Mouse (Mus musculus): ENCODE results near the gene Lrrc25. TPM values are rescaled to one million over a fixed set of nuclear protein-coding genes. Genes with fewer than 3 reads are reported as not detected.

The Lrrc25 gene
- total and polyA plus RNA-seq, 2 experiments = 1.4 to 7.0 TPM

GRCm38 (mm10) chr8:70660273-70660725 is 44.3 kb downstream of the Lrrc25 start, which contains the start of gene Pgpep1:
TSS of gene Pgpep1 (minus strand) at chr8:70660388.
- H3K36me3 ChIP-seq (ENCODE audit: control insufficient read depth, insufficient read depth, low read length) = peaks cover 10% of the 10 kb centered on the region
- peaks cover 15% of the 10 kb centered on the region for H3K4me1 ChIP-seq (ENCODE audit: control insufficient read depth, insufficient read depth, low read length)
- 6% methylated on average over 14 of the region's 14 CpGs for WGBS
- no peaks in the 10 kb centered on the region for H3K27me3 ChIP-seq (ENCODE audit: control insufficient read depth, insufficient read depth, low read length)
- peaks cover 9% of the 10 kb centered on the region; the same call in 1 of the 2 replicates for H3K79me2 ChIP-seq (ENCODE audit: control insufficient read depth, insufficient read depth, low read length)
- H3K4me3 ChIP-seq (ENCODE audit: insufficient read depth, low read depth, low read length) = peak within 1 kb of the TSS; percentile 90
- TF ChIP-seq POLR2A (IDR thresholded peaks at IDR 0.05; ENCODE audit: extremely low read depth, insufficient read depth, low read length) (no peak), CTCF (IDR thresholded peaks at IDR 0.05; ENCODE audit: low read depth, low read length) (no peak)
- peak within 1 kb of the TSS; percentile 95 for H3K9ac ChIP-seq (ENCODE audit: low read depth, low read length)
- peak; percentile 66 for DNase-seq (ENCODE audit: extremely low read depth, low read depth, low spot score)
- H3K27ac ChIP-seq (replicated peaks; ENCODE audit: insufficient read depth, low read depth, low read length) = peak within 1 kb of the TSS; percentile 82

- H3K9ac ChIP-seq (ENCODE audit: low read depth, low read length) = no peak overlapping the region
- DNase-seq (ENCODE audit: extremely low read depth, low read depth, low spot score) = no peak
- WGBS = 78% methylated on average over 4 of the region's 4 CpGs
These were observed 47.7 kb downstream of the Lrrc25 start for GRCm38 (mm10) chr8:70663691-70664090.

GRCm38 (mm10) chr8:70664631-70665030 is 48.7 kb downstream of the Lrrc25 start:
- 82% methylated on average over 3 of the region's 3 CpGs for WGBS
- Histone ChIP-seq H3K4me1 (ENCODE audit: control insufficient read depth, insufficient read depth, low read length) (peaks cover 13% of the 10 kb centered on the region), H3K4me3 (ENCODE audit: insufficient read depth, low read depth, low read length) (no peak overlapping the region), H3K36me3 (ENCODE audit: control insufficient read depth, insufficient read depth, low read length) (no peaks in the 10 kb centered on the region), H3K27ac (replicated peaks; ENCODE audit: insufficient read depth, low read depth, low read length) (no peak overlapping the region), H3K27me3 (ENCODE audit: control insufficient read depth, insufficient read depth, low read length) (no peaks in the 10 kb centered on the region), H3K79me2 (ENCODE audit: control insufficient read depth, insufficient read depth, low read length) (no peaks in the 10 kb centered on the region), H3K9ac (ENCODE audit: low read depth, low read length) (no peak overlapping the region)
- no peak for TF ChIP-seq POLR2A (IDR thresholded peaks at IDR 0.05; ENCODE audit: extremely low read depth, insufficient read depth, low read length)
- no peak for TF ChIP-seq CTCF (IDR thresholded peaks at IDR 0.05; ENCODE audit: low read depth, low read length)
- no peak for DNase-seq (ENCODE audit: extremely low read depth, low read depth, low spot score)

More at GRCm38 (mm10) chr8:70663691-70664090, 47.7 kb downstream of the Lrrc25 start:
- no peaks in the 10 kb centered on the region for H3K27me3 ChIP-seq (ENCODE audit: control insufficient read depth, insufficient read depth, low read length)
- H3K79me2 ChIP-seq (ENCODE audit: control insufficient read depth, insufficient read depth, low read length) = no peaks in the 10 kb centered on the region; the same call in 1 of the 2 replicates
- H3K4me1 ChIP-seq (ENCODE audit: control insufficient read depth, insufficient read depth, low read length) = peaks cover 14% of the 10 kb centered on the region
- H3K36me3 ChIP-seq (ENCODE audit: control insufficient read depth, insufficient read depth, low read length) = no peaks in the 10 kb centered on the region
- no peak overlapping the region for H3K4me3 ChIP-seq (ENCODE audit: insufficient read depth, low read depth, low read length)
- H3K27ac ChIP-seq (replicated peaks; ENCODE audit: insufficient read depth, low read depth, low read length) = no peak overlapping the region
- TF ChIP-seq POLR2A (IDR thresholded peaks at IDR 0.05; ENCODE audit: extremely low read depth, insufficient read depth, low read length) = no peak
- TF ChIP-seq CTCF (IDR thresholded peaks at IDR 0.05; ENCODE audit: low read depth, low read length) = no peak

GRCm38 (mm10) chr8:70665599-70665998 is 49.6 kb downstream of the Lrrc25 start:
- Histone ChIP-seq H3K36me3 (ENCODE audit: control insufficient read depth, insufficient read depth, low read length) (no peaks in the 10 kb centered on the region), H3K27ac (replicated peaks; ENCODE audit: insufficient read depth, low read depth, low read length) (peak overlapping the region; percentile 89)
- DNase-seq (ENCODE audit: extremely low read depth, low read depth, low spot score) = peak; percentile 97

GRCm38 (mm10) chr8:70667071-70667470 is 51.1 kb downstream of the Lrrc25 start:
- no peaks in the 10 kb centered on the region for H3K27me3 ChIP-seq (ENCODE audit: control insufficient read depth, insufficient read depth, low read length)
- no peak overlapping the region for H3K4me3 ChIP-seq (ENCODE audit: insufficient read depth, low read depth, low read length)
- WGBS = 26% methylated on average over 5 of the region's 5 CpGs
- no peaks in the 10 kb centered on the region for H3K36me3 ChIP-seq (ENCODE audit: control insufficient read depth, insufficient read depth, low read length)
- H3K27ac ChIP-seq (replicated peaks; ENCODE audit: insufficient read depth, low read depth, low read length) = peak overlapping the region; percentile 83
- H3K4me1 ChIP-seq (ENCODE audit: control insufficient read depth, insufficient read depth, low read length) = peaks cover 11% of the 10 kb centered on the region
- H3K79me2 ChIP-seq (ENCODE audit: control insufficient read depth, insufficient read depth, low read length) = no peaks in the 10 kb centered on the region
- no peak overlapping the region for H3K9ac ChIP-seq (ENCODE audit: low read depth, low read length)
- DNase-seq (ENCODE audit: extremely low read depth, low read depth, low spot score) = peak; percentile 94
- no peak for TF ChIP-seq POLR2A (IDR thresholded peaks at IDR 0.05; ENCODE audit: extremely low read depth, insufficient read depth, low read length)

More at GRCm38 (mm10) chr8:70665599-70665998, 49.6 kb downstream of the Lrrc25 start:
- Histone ChIP-seq H3K27me3 (ENCODE audit: control insufficient read depth, insufficient read depth, low read length) (no peaks in the 10 kb centered on the region), H3K79me2 (ENCODE audit: control insufficient read depth, insufficient read depth, low read length) (no peaks in the 10 kb centered on the region), H3K4me1 (ENCODE audit: control insufficient read depth, insufficient read depth, low read length) (peaks cover 11% of the 10 kb centered on the region), H3K9ac (ENCODE audit: low read depth, low read length) (no peak overlapping the region), H3K4me3 (ENCODE audit: insufficient read depth, low read depth, low read length) (no peak overlapping the region)
- 12% methylated on average over 2 of the region's 2 CpGs for WGBS
- TF ChIP-seq CTCF (IDR thresholded peaks at IDR 0.05; ENCODE audit: low read depth, low read length) (no peak), POLR2A (IDR thresholded peaks at IDR 0.05; ENCODE audit: extremely low read depth, insufficient read depth, low read length) (0 out of 2 replicates have a peak, but pooled peaks have one; percentile 8)

Other genes starting within 250 kb of the Lrrc25 start
- gene Comp, start 242.6 kb upstream of the Lrrc25 start, total RNA-seq (2014; rRNA removed) = not detected in 2 replicates
- 0.24 TPM in 1 of 2 replicates, not detected in the other for gene Comp, start 242.6 kb upstream of the Lrrc25 start, polyA plus RNA-seq (2012; rRNA removed)
- gene Crtc1, start 176.6 kb upstream of the Lrrc25 start, total RNA-seq (2014; rRNA removed) = 1.2 and 1.9 TPM in 2 replicates
- gene Crtc1, start 176.6 kb upstream of the Lrrc25 start, polyA plus RNA-seq (2012; rRNA removed) = 6.9 and 8.2 TPM in 2 replicates
- gene Klhl26, start 139.2 kb upstream of the Lrrc25 start, total RNA-seq (2014; rRNA removed) = 3.5 and 4.5 TPM in 2 replicates
- gene Klhl26, start 139.2 kb upstream of the Lrrc25 start, polyA plus RNA-seq (2012; rRNA removed) = 13.7 and 15.3 TPM in 2 replicates
- 0.34 TPM in 1 of 2 replicates, not detected in the other for gene Tmem59l, start 128.8 kb upstream of the Lrrc25 start, total RNA-seq (2014; rRNA removed)
- 0.10 TPM in 1 of 2 replicates, not detected in the other for gene Tmem59l, start 128.8 kb upstream of the Lrrc25 start, polyA plus RNA-seq (2012; rRNA removed)
- not detected in 2 replicates for gene Crlf1, start 123.0 kb upstream of the Lrrc25 start, total RNA-seq (2014; rRNA removed)
- not detected in 2 replicates for gene Crlf1, start 123.0 kb upstream of the Lrrc25 start, polyA plus RNA-seq (2012; rRNA removed)
- 60.8 and 75.2 TPM in 2 replicates for gene Rex1bd, start 109.4 kb upstream of the Lrrc25 start, total RNA-seq (2014; rRNA removed)
- 141 and 152 TPM in 2 replicates for gene Rex1bd, start 109.4 kb upstream of the Lrrc25 start, polyA plus RNA-seq (2012; rRNA removed)
- gene Uba52, start 105.4 kb upstream of the Lrrc25 start, total RNA-seq (2014; rRNA removed) = 750 and 1,062 TPM in 2 replicates
- gene Uba52, start 105.4 kb upstream of the Lrrc25 start, polyA plus RNA-seq (2012; rRNA removed) = 596 and 770 TPM in 2 replicates
- gene Fkbp8, start 88.4 kb upstream of the Lrrc25 start, total RNA-seq (2014; rRNA removed) = 271 and 321 TPM in 2 replicates
- 455 and 489 TPM in 2 replicates for gene Fkbp8, start 88.4 kb upstream of the Lrrc25 start, polyA plus RNA-seq (2012; rRNA removed)
- gene Kxd1, start 88.2 kb upstream of the Lrrc25 start, total RNA-seq (2014; rRNA removed) = 36.7 and 42.6 TPM in 2 replicates
- gene Kxd1, start 88.2 kb upstream of the Lrrc25 start, polyA plus RNA-seq (2012; rRNA removed) = 68.4 and 72.3 TPM in 2 replicates
- 10.0 and 13.6 TPM in 2 replicates for gene Ell, start 76.7 kb upstream of the Lrrc25 start, total RNA-seq (2014; rRNA removed)
- 19.6 and 25.0 TPM in 2 replicates for gene Ell, start 76.7 kb upstream of the Lrrc25 start, polyA plus RNA-seq (2012; rRNA removed)
- gene Isyna1, start 21.8 kb upstream of the Lrrc25 start, total RNA-seq (2014; rRNA removed) = 3.2 and 6.4 TPM in 2 replicates
- gene Isyna1, start 21.8 kb upstream of the Lrrc25 start, polyA plus RNA-seq (2012; rRNA removed) = 9.4 and 16.6 TPM in 2 replicates
- 2.3 and 5.0 TPM in 2 replicates for gene Ssbp4, start 7.3 kb upstream of the Lrrc25 start, total RNA-seq (2014; rRNA removed)
- 13.5 and 16.4 TPM in 2 replicates for gene Ssbp4, start 7.3 kb upstream of the Lrrc25 start, polyA plus RNA-seq (2012; rRNA removed)
- gene Gdf15, start 16.3 kb downstream of the Lrrc25 start, total RNA-seq (2014; rRNA removed) = 5.8 and 12.6 TPM in 2 replicates
- 23.8 and 27.7 TPM in 2 replicates for gene Gdf15, start 16.3 kb downstream of the Lrrc25 start, polyA plus RNA-seq (2012; rRNA removed)
- 39.1 and 42.6 TPM in 2 replicates for gene Pgpep1, start 44.2 kb downstream of the Lrrc25 start, total RNA-seq (2014; rRNA removed)
- 91.3 and 117 TPM in 2 replicates for gene Pgpep1, start 44.2 kb downstream of the Lrrc25 start, polyA plus RNA-seq (2012; rRNA removed)
- 30.8 and 35.4 TPM in 2 replicates for gene Lsm4, start 57.1 kb downstream of the Lrrc25 start, total RNA-seq (2014; rRNA removed)
- gene Lsm4, start 57.1 kb downstream of the Lrrc25 start, polyA plus RNA-seq (2012; rRNA removed) = 35.4 and 51.8 TPM in 2 replicates
- 26.6 and 36.6 TPM in 2 replicates for gene Jund, start 82.8 kb downstream of the Lrrc25 start, total RNA-seq (2014; rRNA removed)
- 111 and 120 TPM in 2 replicates for gene Jund, start 82.8 kb downstream of the Lrrc25 start, polyA plus RNA-seq (2012; rRNA removed)
- gene Iqcn, start 87.3 kb downstream of the Lrrc25 start, total RNA-seq (2014; rRNA removed) = not detected in 2 replicates
- not detected in 2 replicates for gene Iqcn, start 87.3 kb downstream of the Lrrc25 start, polyA plus RNA-seq (2012; rRNA removed)
- 0.28 and 0.54 TPM in 2 replicates for gene Gm3336, start 102.4 kb downstream of the Lrrc25 start, total RNA-seq (2014; rRNA removed)
- 0.11 and 1.0 TPM in 2 replicates for gene Gm3336, start 102.4 kb downstream of the Lrrc25 start, polyA plus RNA-seq (2012; rRNA removed)
- gene Pde4c, start 107.6 kb downstream of the Lrrc25 start, total RNA-seq (2014; rRNA removed) = 10.6 and 16.3 TPM in 2 replicates
- gene Pde4c, start 107.6 kb downstream of the Lrrc25 start, polyA plus RNA-seq (2012; rRNA removed) = 26.5 and 28.0 TPM in 2 replicates
- gene Rab3a, start 138.5 kb downstream of the Lrrc25 start, total RNA-seq (2014; rRNA removed) = 2.7 and 4.1 TPM in 2 replicates
- gene Rab3a, start 138.5 kb downstream of the Lrrc25 start, polyA plus RNA-seq (2012; rRNA removed) = 10.4 and 11.9 TPM in 2 replicates
- 13.7 and 20.9 TPM in 2 replicates for gene Mpv17l2, start 144.8 kb downstream of the Lrrc25 start, total RNA-seq (2014; rRNA removed)
- gene Mpv17l2, start 144.8 kb downstream of the Lrrc25 start, polyA plus RNA-seq (2012; rRNA removed) = 33.9 and 39.3 TPM in 2 replicates
- gene Pik3r2, start 160.6 kb downstream of the Lrrc25 start, total RNA-seq (2014; rRNA removed) = 7.7 and 10.9 TPM in 2 replicates
- 38.2 and 53.9 TPM in 2 replicates for gene Pik3r2, start 160.6 kb downstream of the Lrrc25 start, polyA plus RNA-seq (2012; rRNA removed)
- 14.8 and 16.7 TPM in 2 replicates for gene Mast3, start 188.9 kb downstream of the Lrrc25 start, total RNA-seq (2014; rRNA removed)
- gene Mast3, start 188.9 kb downstream of the Lrrc25 start, polyA plus RNA-seq (2012; rRNA removed) = 21.2 and 29.0 TPM in 2 replicates
- 0.37 and 0.40 TPM in 2 replicates for gene Il12rb1, start 192.3 kb downstream of the Lrrc25 start, total RNA-seq (2014; rRNA removed)
- 0.34 and 0.60 TPM in 2 replicates for gene Il12rb1, start 192.3 kb downstream of the Lrrc25 start, polyA plus RNA-seq (2012; rRNA removed)
- gene Arrdc2, start 223.6 kb downstream of the Lrrc25 start, total RNA-seq (2014; rRNA removed) = 15.6 and 33.8 TPM in 2 replicates
- 25.7 and 29.5 TPM in 2 replicates for gene Arrdc2, start 223.6 kb downstream of the Lrrc25 start, polyA plus RNA-seq (2012; rRNA removed)
- gene Kcnn1, start 247.1 kb downstream of the Lrrc25 start, total RNA-seq (2014; rRNA removed) = 6.2 and 6.4 TPM in 2 replicates
- 8.4 and 10.6 TPM in 2 replicates for gene Kcnn1, start 247.1 kb downstream of the Lrrc25 start, polyA plus RNA-seq (2012; rRNA removed)

Measured in liver, adult 2 months (tissue).